Mouse (Mus musculus): ENCODE measurements around the gene Bnc2. TPM values are rescaled to one million over a fixed set of nuclear protein-coding genes. Genes with fewer than 3 reads are reported as not detected.

Bnc2 gene
- polyA plus RNA-seq, 1 experiment from 2014 or later: 22.9 TPM

GRCm38 (mm10) chr4:84276081-84276480, 399.0 kb downstream of the Bnc2 start:
- no peaks in the 10 kb centered on the region for H3K4me1 ChIP-seq (replicated peaks)
- no peak for ATAC-seq (ENCODE audit: low read depth)
- H3K27ac ChIP-seq (replicated peaks): no peak overlapping the region
- H3K9me3 ChIP-seq: no peaks in the 10 kb centered on the region
- no peak overlapping the region for H3K9ac ChIP-seq
- H3K27me3 ChIP-seq: no peaks in the 10 kb centered on the region
- no peaks in the 10 kb centered on the region for H3K36me3 ChIP-seq
- no peak overlapping the region for H3K4me3 ChIP-seq
- no peak overlapping the region for H3K4me2 ChIP-seq
- 82% methylated on average over 14 of the region's 14 CpGs for WGBS

DNA sequence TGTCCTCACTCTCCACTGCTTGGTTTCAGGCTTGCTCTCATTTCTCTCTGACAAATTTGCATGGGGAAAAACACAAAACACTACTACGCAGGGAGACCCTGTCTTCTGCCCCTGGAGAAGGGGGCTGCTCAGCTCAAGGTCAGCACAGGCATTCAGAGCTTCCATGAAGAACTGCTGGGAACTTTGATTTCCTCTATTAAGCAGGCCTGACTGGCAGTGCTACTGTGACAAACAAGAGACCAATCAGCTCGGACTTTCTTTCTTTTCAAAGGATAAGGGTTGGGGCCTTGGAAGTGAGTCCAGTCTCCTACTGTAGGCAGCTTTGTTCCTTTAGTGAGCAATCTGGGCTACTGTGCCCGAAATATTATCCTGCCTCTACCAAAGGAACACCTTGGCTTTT, 400.9 kb downstream of the Bnc2 start:
- ATAC-seq (ENCODE audit: low read depth): no peak
- Histone ChIP-seq H3K27me3 (no peaks in the 10 kb centered on the region), H3K9me3 (no peaks in the 10 kb centered on the region), H3K9ac (no peak overlapping the region), H3K4me2 (no peak overlapping the region), H3K4me1 (replicated peaks) (no peaks in the 10 kb centered on the region), H3K27ac (replicated peaks) (no peak overlapping the region), H3K36me3 (no peaks in the 10 kb centered on the region), H3K4me3 (no peak overlapping the region)
- WGBS: 40% methylated on average over 3 of the region's 3 CpGs

GRCm38 (mm10) chr4:84272867-84273266, 402.2 kb downstream of the Bnc2 start:
- Histone ChIP-seq H3K36me3 (no peaks in the 10 kb centered on the region), H3K27ac (replicated peaks) (no peak overlapping the region), H3K4me2 (no peak overlapping the region), H3K4me3 (no peak overlapping the region), H3K4me1 (replicated peaks) (no peaks in the 10 kb centered on the region), H3K27me3 (no peaks in the 10 kb centered on the region), H3K9me3 (no peaks in the 10 kb centered on the region), H3K9ac (no peak overlapping the region)
- 86% methylated on average over 2 of the region's 2 CpGs for WGBS
- ATAC-seq (ENCODE audit: low read depth): no peak

DNA sequence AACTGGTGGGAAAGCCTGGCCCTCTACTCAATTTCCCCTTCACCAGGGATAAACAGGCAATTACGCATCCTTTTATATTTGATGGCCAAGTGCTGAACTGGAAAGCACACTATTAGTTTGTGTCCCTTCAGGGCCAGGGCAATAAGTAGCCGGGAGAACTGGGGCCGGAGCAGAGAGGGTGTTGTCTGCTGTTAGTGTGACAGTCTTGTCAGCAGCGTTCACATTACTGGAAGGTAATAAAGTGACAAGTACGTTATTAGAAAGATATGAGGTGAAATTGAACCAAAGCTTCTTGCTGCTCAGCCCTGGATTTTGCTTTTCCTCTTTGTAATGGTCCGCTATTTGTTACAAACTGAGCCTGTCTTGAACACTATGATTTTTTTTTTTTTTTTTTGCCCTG, 405.2 kb downstream of the Bnc2 start:
- Histone ChIP-seq H3K9me3 (no peaks in the 10 kb centered on the region), H3K4me1 (replicated peaks) (no peaks in the 10 kb centered on the region), H3K27me3 (no peaks in the 10 kb centered on the region), H3K4me3 (no peak overlapping the region), H3K9ac (no peak overlapping the region), H3K27ac (replicated peaks) (no peak overlapping the region), H3K36me3 (no peaks in the 10 kb centered on the region), H3K4me2 (no peak overlapping the region)
- WGBS: 67% methylated on average over 6 of the region's 6 CpGs
- no peak for ATAC-seq (ENCODE audit: low read depth)

- WGBS: 89% methylated on average over 2 of the region's 2 CpGs
Observed at GRCm38 (mm10) chr4:84247356-84247755, 427.7 kb downstream of the Bnc2 start.

DNA sequence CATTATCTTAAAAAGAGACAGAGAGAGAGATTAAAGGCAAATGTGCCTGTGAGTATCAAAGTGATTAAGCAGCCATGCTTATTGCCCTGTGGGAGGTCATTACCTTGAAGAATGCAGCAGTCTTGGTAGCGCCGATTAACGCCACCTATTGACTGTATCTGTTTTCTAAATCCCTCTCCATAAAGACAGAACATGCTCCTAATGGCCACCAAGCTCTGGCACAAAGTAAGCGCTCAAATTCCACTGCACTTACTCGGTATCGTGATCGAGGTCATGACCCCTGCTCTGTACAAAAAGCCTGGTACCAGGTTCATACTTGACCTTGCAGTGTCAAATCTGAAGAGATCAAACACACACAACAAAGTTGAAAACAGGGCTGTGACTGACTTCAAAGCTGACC, 442.7 kb downstream of the Bnc2 start:
- Histone ChIP-seq H3K9me3 (no peaks in the 10 kb centered on the region), H3K27me3 (no peaks in the 10 kb centered on the region), H3K27ac (replicated peaks) (no peak overlapping the region), H3K4me2 (no peak overlapping the region), H3K36me3 (no peaks in the 10 kb centered on the region), H3K9ac (no peak overlapping the region), H3K4me3 (no peak overlapping the region), H3K4me1 (replicated peaks) (no peaks in the 10 kb centered on the region)
- ATAC-seq (ENCODE audit: low read depth): no peak
- WGBS: 74% methylated on average over 7 of the region's 7 CpGs

More at GRCm38 (mm10) chr4:84247356-84247755, 427.7 kb downstream of the Bnc2 start:
- H3K27me3 ChIP-seq: no peaks in the 10 kb centered on the region
- no peak overlapping the region for H3K4me2 ChIP-seq
- H3K9me3 ChIP-seq: no peaks in the 10 kb centered on the region
- no peaks in the 10 kb centered on the region for H3K4me1 ChIP-seq (replicated peaks)
- no peak for ATAC-seq (ENCODE audit: low read depth)
- no peaks in the 10 kb centered on the region for H3K36me3 ChIP-seq
- no peak overlapping the region for H3K9ac ChIP-seq
- H3K27ac ChIP-seq (replicated peaks): no peak overlapping the region
- H3K4me3 ChIP-seq: no peak overlapping the region

GRCm38 (mm10) chr4:84231251-84231650, 443.8 kb downstream of the Bnc2 start:
- no peak overlapping the region for H3K9ac ChIP-seq
- no peaks in the 10 kb centered on the region for H3K9me3 ChIP-seq
- no peaks in the 10 kb centered on the region for H3K27me3 ChIP-seq
- no peaks in the 10 kb centered on the region for H3K36me3 ChIP-seq
- 91% methylated on average over 2 of the region's 2 CpGs for WGBS
- no peak overlapping the region for H3K4me3 ChIP-seq
- H3K4me1 ChIP-seq (replicated peaks): no peaks in the 10 kb centered on the region
- H3K4me2 ChIP-seq: no peak overlapping the region
- H3K27ac ChIP-seq (replicated peaks): no peak overlapping the region
- no peak for ATAC-seq (ENCODE audit: low read depth)

- Histone ChIP-seq H3K4me2 (no peak overlapping the region), H3K9me3 (no peaks in the 10 kb centered on the region), H3K27ac (replicated peaks) (no peak overlapping the region), H3K36me3 (no peaks in the 10 kb centered on the region), H3K27me3 (no peaks in the 10 kb centered on the region), H3K4me1 (replicated peaks) (no peaks in the 10 kb centered on the region), H3K4me3 (no peak overlapping the region), H3K9ac (no peak overlapping the region)
- no peak for ATAC-seq (ENCODE audit: low read depth)
- 83% methylated on average over 10 of the region's 10 CpGs for WGBS
Observed at GRCm38 (mm10) chr4:84229189-84229960, 445.7 kb downstream of the Bnc2 start.

- Histone ChIP-seq H3K4me1 (replicated peaks) (no peaks in the 10 kb centered on the region), H3K4me2 (no peak overlapping the region), H3K9me3 (no peaks in the 10 kb centered on the region), H3K9ac (no peak overlapping the region), H3K27ac (replicated peaks) (no peak overlapping the region), H3K4me3 (no peak overlapping the region), H3K36me3 (no peaks in the 10 kb centered on the region), H3K27me3 (no peaks in the 10 kb centered on the region)
- no peak for ATAC-seq (ENCODE audit: low read depth)
- 94% methylated on average over 5 of the region's 5 CpGs for WGBS
Observed at GRCm38 (mm10) chr4:84228551-84228950, 446.5 kb downstream of the Bnc2 start.

Other genes starting within 250 kb of the Bnc2 start
- gene Cntln, start 209.0 kb upstream of the Bnc2 start, polyA plus RNA-seq (2015; fragmentation: Nextera tagmentation; extraction: Ambion mirVana): 7.2 and 7.7 TPM in 2 replicates